Mouse (Mus musculus) spleen, adult 18-20 months (tissue): ENCODE results near the gene Adgrf1.
A peak's percentile ranks its signal among the peaks of the same experiment; 100 is the strongest.
"Not testable (repeated sequence)": the region's sequence is repeated elsewhere in the genome, so short reads cannot be mapped to it uniquely, and the experiment has no call there.

Experiments used
- DNase-seq, 2 experiments: peaks; one replicate each; pipeline ENCODE4 v3.0.0; 2022; ENCODE audit warnings: mixed read lengths in 2 of 2

The Adgrf1 gene

GRCm38 (mm10) chr17:43267046-43267749, 2.9 kb upstream of the Adgrf1 start:
- no peak for DNase-seq

- no peak for DNase-seq
Observed at GRCm38 (mm10) chr17:43276220-43276619, 6.1 kb downstream of the Adgrf1 start.

- no peak for DNase-seq
Observed at GRCm38 (mm10) chr17:43277223-43277622, 7.1 kb downstream of the Adgrf1 start.

- DNase-seq, result no peak
Observed at GRCm38 (mm10) chr17:43279671-43280070, 9.5 kb downstream of the Adgrf1 start.

- no peak for DNase-seq
Observed at GRCm38 (mm10) chr17:43282353-43282752, 12.2 kb downstream of the Adgrf1 start.

- no peak for DNase-seq
Observed at GRCm38 (mm10) chr17:43282828-43283227, 12.7 kb downstream of the Adgrf1 start.

GRCm38 (mm10) chr17:43299515-43299914, 29.4 kb downstream of the Adgrf1 start:
- no peak for DNase-seq

- no peak for DNase-seq
Observed at GRCm38 (mm10) chr17:43325986-43326671, 56.0 kb downstream of the Adgrf1 start.

- peak in 1 of 2 experiments; percentile 12 for DNase-seq
Observed at GRCm38 (mm10) chr17:43326726-43327700, 56.9 kb downstream of the Adgrf1 start.

- no peak for DNase-seq
Observed at GRCm38 (mm10) chr17:43327810-43328209, 57.7 kb downstream of the Adgrf1 start.

GRCm38 (mm10) chr17:43329216-43329615, 59.1 kb downstream of the Adgrf1 start:
- no peak for DNase-seq

GRCm38 (mm10) chr17:43329761-43330183, 59.6 kb downstream of the Adgrf1 start:
- no peak for DNase-seq

- DNase-seq, result no peak
Observed at GRCm38 (mm10) chr17:43332686-43333085, 62.6 kb downstream of the Adgrf1 start.

- no peak for DNase-seq
Observed at GRCm38 (mm10) chr17:43334074-43334473, 63.9 kb downstream of the Adgrf1 start.

- DNase-seq, result no peak
Observed at GRCm38 (mm10) chr17:43337643-43338042, 67.5 kb downstream of the Adgrf1 start.

- no peak for DNase-seq
Observed at GRCm38 (mm10) chr17:43338279-43338678, 68.2 kb downstream of the Adgrf1 start.

GRCm38 (mm10) chr17:43346499-43346898, 76.4 kb downstream of the Adgrf1 start:
- not testable (repeated sequence) for DNase-seq

- DNase-seq, result no peak
Observed at GRCm38 (mm10) chr17:43357902-43358539, 87.9 kb downstream of the Adgrf1 start.

- no peak for DNase-seq
Observed at GRCm38 (mm10) chr17:43359826-43360619, 89.9 kb downstream of the Adgrf1 start, which contains the start of gene Adgrf5. Gene Adgrf5, plus strand, starts transcription at chr17:43360451.

- no peak for DNase-seq
Observed at GRCm38 (mm10) chr17:43361021-43361420, 90.9 kb downstream of the Adgrf1 start.

- DNase-seq, result no peak
Observed at GRCm38 (mm10) chr17:43362362-43362761, 92.2 kb downstream of the Adgrf1 start.

GRCm38 (mm10) chr17:43362881-43363280, 92.8 kb downstream of the Adgrf1 start:
- DNase-seq, result no peak
